Mouse (Mus musculus) testis, adult 2 months (tissue): ENCODE data around the gene Crebl2.

Experiments
- CTCF ChIP-seq: fragments of 200-500 bp; IDR thresholded peaks from 2 replicates; pipeline ENCODE4 v1.5.1; 2012; ENCODE audit warnings: low read depth, mild to moderate bottlenecking, inconsistent platforms, low read length, moderate library complexity; ENCODE audit not compliant: control insufficient read depth, insufficient read depth, insufficient replicate concordance
- POLR2A ChIP-seq: fragments of 200-500 bp; IDR thresholded peaks from 2 replicates; pipeline ENCODE4 v1.6.1; 2012; ENCODE audit warnings: low read depth, mild to moderate bottlenecking, inconsistent platforms, low read length, moderate library complexity; ENCODE audit not compliant: control insufficient read depth

DNA sequence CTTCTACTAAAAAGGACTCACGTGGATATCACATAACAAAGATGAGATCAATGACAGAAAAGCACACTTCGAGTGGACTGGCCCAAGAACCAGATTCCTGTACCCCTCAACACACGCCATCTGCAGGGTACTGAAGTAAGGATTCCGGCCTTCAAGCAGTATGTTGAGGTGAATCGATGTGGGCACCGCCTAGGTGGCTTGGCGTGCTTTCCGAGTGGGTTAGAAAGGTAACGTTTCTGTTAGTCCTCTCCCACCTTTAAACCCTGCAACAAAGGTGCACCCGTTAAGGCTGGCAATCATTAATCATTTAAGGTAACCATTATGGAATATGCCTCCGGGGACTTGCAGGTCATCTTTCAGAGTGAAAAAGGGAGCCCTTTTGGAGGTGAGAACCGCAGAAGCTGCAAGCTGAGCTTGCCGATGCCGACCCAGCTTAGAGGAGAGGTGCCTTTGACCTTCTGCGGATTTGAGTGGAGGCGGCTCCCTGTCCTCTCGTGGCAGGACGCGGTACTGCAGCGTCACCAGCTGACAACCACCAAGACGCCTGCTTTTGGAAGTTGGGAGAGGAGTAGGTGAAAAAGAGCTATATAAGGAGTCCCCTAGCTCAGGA, 35.9 kb upstream of the Crebl2 start:
- TF ChIP-seq CTCF (peak; percentile 90), POLR2A (0 out of 2 replicates have a peak, but pooled peaks have one; percentile 31)
